Mouse (Mus musculus): ENCODE data around the gene Carnmt1. TPM values are rescaled to one million over a fixed set of nuclear protein-coding genes. Genes with fewer than 3 reads are reported as not detected.
A peak's percentile ranks its signal among the peaks of the same experiment; 100 is the strongest.

The Carnmt1 gene
- total RNA-seq, 4 experiments from 2014 or later, result 9.1 to 11.1 (median 10.6) TPM

- DNase-seq (ENCODE audit: low spot score in 2 of 2), result no peak
These were observed 17.5 kb upstream of the Carnmt1 start for GRCm38 (mm10) chr19:18653058-18653457.

- DNase-seq (ENCODE audit: low spot score in 2 of 2), result no peak
These were observed 16.2 kb upstream of the Carnmt1 start for GRCm38 (mm10) chr19:18654330-18654729.

- DNase-seq (ENCODE audit: low spot score in 2 of 2), result no peak
These were observed 15.6 kb upstream of the Carnmt1 start for GRCm38 (mm10) chr19:18654984-18655383.

- no peak for DNase-seq (ENCODE audit: low spot score in 2 of 2)
These were observed 14.6 kb upstream of the Carnmt1 start for GRCm38 (mm10) chr19:18655999-18656398.

- DNase-seq (ENCODE audit: low spot score in 2 of 2), result no peak
These were observed 12.1 kb upstream of the Carnmt1 start for GRCm38 (mm10) chr19:18658473-18658872.

- DNase-seq (ENCODE audit: low spot score in 2 of 2), result no peak
These were observed 11.2 kb upstream of the Carnmt1 start for GRCm38 (mm10) chr19:18659349-18659748.

GRCm38 (mm10) chr19:18660466-18660865 is 10.1 kb upstream of the Carnmt1 start:
- DNase-seq (ENCODE audit: low spot score in 2 of 2), result no peak

- DNase-seq (ENCODE audit: low spot score in 2 of 2), result no peak
These were observed 8.9 kb upstream of the Carnmt1 start for GRCm38 (mm10) chr19:18661683-18662082.

- DNase-seq (ENCODE audit: low spot score in 2 of 2), result no peak
These were observed 6.7 kb upstream of the Carnmt1 start for GRCm38 (mm10) chr19:18663904-18664303.

- no peak for DNase-seq (ENCODE audit: low spot score in 2 of 2)
These were observed 3.6 kb upstream of the Carnmt1 start for GRCm38 (mm10) chr19:18666966-18667365.

- DNase-seq (ENCODE audit: low spot score in 2 of 2), result no peak
These were observed 1.0 kb upstream of the Carnmt1 start for GRCm38 (mm10) chr19:18669551-18669950.

GRCm38 (mm10) chr19:18671056-18671741 is 635 bp downstream of the Carnmt1 start:
- peak; percentile 25 to 48 for DNase-seq (ENCODE audit: low spot score in 2 of 2)

- no peak for DNase-seq (ENCODE audit: low spot score in 2 of 2)
These were observed 1.9 kb downstream of the Carnmt1 start for GRCm38 (mm10) chr19:18672498-18672897.

- DNase-seq (ENCODE audit: low spot score in 2 of 2), result no peak
These were observed 2.6 kb downstream of the Carnmt1 start for GRCm38 (mm10) chr19:18673116-18673515.

- no peak for DNase-seq (ENCODE audit: low spot score in 2 of 2)
These were observed 11.6 kb downstream of the Carnmt1 start for GRCm38 (mm10) chr19:18682142-18682541.

GRCm38 (mm10) chr19:18687556-18687955 is 17.0 kb downstream of the Carnmt1 start:
- no peak for DNase-seq (ENCODE audit: low spot score in 2 of 2)

GRCm38 (mm10) chr19:18692176-18692575 is 21.6 kb downstream of the Carnmt1 start:
- no peak for DNase-seq (ENCODE audit: low spot score in 2 of 2)

- no peak for DNase-seq (ENCODE audit: low spot score in 2 of 2)
These were observed 22.2 kb downstream of the Carnmt1 start for GRCm38 (mm10) chr19:18692768-18693167.

GRCm38 (mm10) chr19:18695116-18695515 is 24.6 kb downstream of the Carnmt1 start:
- DNase-seq (ENCODE audit: low spot score in 2 of 2), result no peak

GRCm38 (mm10) chr19:18695552-18695951 is 25.0 kb downstream of the Carnmt1 start:
- no peak for DNase-seq (ENCODE audit: low spot score in 2 of 2)

GRCm38 (mm10) chr19:18708101-18708500 is 37.5 kb downstream of the Carnmt1 start:
- no peak for DNase-seq (ENCODE audit: low spot score in 2 of 2)

GRCm38 (mm10) chr19:18710903-18711302 is 40.3 kb downstream of the Carnmt1 start:
- no peak for DNase-seq (ENCODE audit: low spot score in 2 of 2)

GRCm38 (mm10) chr19:18711589-18711988 is 41.0 kb downstream of the Carnmt1 start:
- no peak for DNase-seq (ENCODE audit: low spot score in 2 of 2)
